Mouse (Mus musculus) olfactory bulb, adult 2 months (tissue): Measurements from ENCODE around the gene Pou2f2.

Source experiments
- CTCF ChIP-seq: fragments of 200-500 bp; IDR thresholded peaks from 2 replicates; pipeline ENCODE4 v1.5.1; 2012; ENCODE audit warnings: low read depth, mild to moderate bottlenecking, low read length, moderate library complexity; ENCODE audit not compliant: insufficient read depth
- POLR2A ChIP-seq: fragments of 200-500 bp; IDR thresholded peaks from 2 replicates; pipeline ENCODE4 v1.6.1; 2012; ENCODE audit warnings: mild to moderate bottlenecking, low read depth, low read length, moderate library complexity; ENCODE audit not compliant: insufficient read depth

GRCm38 (mm10) chr7:25166106-25166505 is 13.4 kb downstream of the Pou2f2 start:
- TF ChIP-seq POLR2A (no peak), CTCF (no peak)
